Mouse (Mus musculus): ENCODE data around the gene Cblb.

Cblb gene

GRCm38 (mm10) chr16:52129357-52129905, 98.4 kb downstream of the Cblb start:
- no peak for DNase-seq (ENCODE audit: low read depth, low spot score)

GRCm38 (mm10) chr16:52132808-52133490, 101.9 kb downstream of the Cblb start:
- no peak for DNase-seq (ENCODE audit: low read depth, low spot score)

- DNase-seq (ENCODE audit: low read depth, low spot score), result peak; percentile 68
These were observed 103.7 kb downstream of the Cblb start for GRCm38 (mm10) chr16:52134631-52135227.

- no peak for DNase-seq (ENCODE audit: low read depth, low spot score)
These were observed 104.8 kb downstream of the Cblb start for GRCm38 (mm10) chr16:52135689-52136390.

GRCm38 (mm10) chr16:52143101-52143500, 112.1 kb downstream of the Cblb start:
- no peak for DNase-seq (ENCODE audit: low read depth, low spot score)

GRCm38 (mm10) chr16:52143818-52144217, 112.8 kb downstream of the Cblb start:
- no peak for DNase-seq (ENCODE audit: low read depth, low spot score)

- DNase-seq (ENCODE audit: low read depth, low spot score), result no peak
These were observed 113.8 kb downstream of the Cblb start for GRCm38 (mm10) chr16:52144792-52145191.

- DNase-seq (ENCODE audit: low read depth, low spot score), result no peak
These were observed 114.5 kb downstream of the Cblb start for GRCm38 (mm10) chr16:52145552-52145951.

GRCm38 (mm10) chr16:52146976-52147696, 116.1 kb downstream of the Cblb start:
- no peak for DNase-seq (ENCODE audit: low read depth, low spot score)

- no peak for DNase-seq (ENCODE audit: low read depth, low spot score)
These were observed 117.0 kb downstream of the Cblb start for GRCm38 (mm10) chr16:52148041-52148440.

- no peak for DNase-seq (ENCODE audit: low read depth, low spot score)
These were observed 118.2 kb downstream of the Cblb start for GRCm38 (mm10) chr16:52149135-52149769.

- DNase-seq (ENCODE audit: low read depth, low spot score), result no peak
These were observed 124.1 kb downstream of the Cblb start for GRCm38 (mm10) chr16:52155030-52155696.

- DNase-seq (ENCODE audit: low read depth, low spot score), result no peak
These were observed 129.0 kb downstream of the Cblb start for GRCm38 (mm10) chr16:52159958-52160504.

- DNase-seq (ENCODE audit: low read depth, low spot score), result no peak
These were observed 133.2 kb downstream of the Cblb start for GRCm38 (mm10) chr16:52164246-52164645.

GRCm38 (mm10) chr16:52173253-52173652, 142.2 kb downstream of the Cblb start:
- DNase-seq (ENCODE audit: low read depth, low spot score), result no peak

- no peak for DNase-seq (ENCODE audit: low read depth, low spot score)
These were observed 148.8 kb downstream of the Cblb start for GRCm38 (mm10) chr16:52179839-52180238.

- DNase-seq (ENCODE audit: low read depth, low spot score), result no peak
These were observed 151.0 kb downstream of the Cblb start for GRCm38 (mm10) chr16:52182057-52182456.

- no peak for DNase-seq (ENCODE audit: low read depth, low spot score)
These were observed 153.3 kb downstream of the Cblb start for GRCm38 (mm10) chr16:52184350-52184749.

- DNase-seq (ENCODE audit: low read depth, low spot score), result no peak
These were observed 155.7 kb downstream of the Cblb start for GRCm38 (mm10) chr16:52186731-52187130.

- DNase-seq (ENCODE audit: low read depth, low spot score), result no peak
These were observed 158.1 kb downstream of the Cblb start for GRCm38 (mm10) chr16:52189103-52189502.
